Mouse (Mus musculus): ENCODE results near the gene Metap1. TPM values are rescaled to one million over a fixed set of nuclear protein-coding genes. Genes with fewer than 3 reads are reported as not detected.

The Metap1 gene
- total and polyA plus RNA-seq, 2 experiments from 2014 or later: 49.8 to 50.7 TPM

DNA sequence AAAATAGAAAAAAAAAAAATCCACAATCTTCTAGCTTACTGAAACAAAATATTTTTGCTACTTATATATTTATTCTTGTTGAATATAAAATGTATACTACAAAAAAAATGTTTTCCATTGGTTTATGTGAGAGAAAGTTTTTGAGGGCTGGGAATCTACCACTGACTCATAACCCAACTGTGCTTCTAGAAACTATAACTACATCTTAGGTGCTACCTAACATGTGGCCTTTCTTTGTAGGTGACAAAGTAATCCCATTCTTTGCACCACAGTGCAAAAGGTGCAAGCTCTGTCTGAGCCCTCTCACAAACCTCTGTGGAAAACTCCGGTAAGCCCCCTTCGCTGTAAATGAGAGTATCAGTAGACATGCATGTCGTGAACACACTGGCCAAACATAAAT is 68.9 kb downstream of the Metap1 start:
- ATAC-seq (ENCODE audit: low FRiP score) (no peak), DNase-seq (ENCODE audit: low spot score) (no peak)
- H3K4me3 ChIP-seq (ENCODE audit: low read depth, low read length): no peak overlapping the region
- no peak overlapping the region for H3K9ac ChIP-seq (replicated peaks; ENCODE audit: low read length, poor library complexity, severe bottlenecking)
- no peak overlapping the region for H3K4me2 ChIP-seq (ENCODE audit: low read depth, low read length, poor library complexity, severe bottlenecking)
- TF ChIP-seq CTCF (IDR thresholded peaks at IDR 0.05): no peak
- WGBS: 90% methylated on average over 3 of the region's 3 CpGs
- no peaks in the 10 kb centered on the region for H3K36me3 ChIP-seq (ENCODE audit: insufficient read depth, low read length)
- no peaks in the 10 kb centered on the region for H3K4me1 ChIP-seq (ENCODE audit: insufficient read depth, low read length)
- H3K27ac ChIP-seq (ENCODE audit: low read depth, low read length): no peak overlapping the region
- H3K9me3 ChIP-seq (ENCODE audit: low read length): no peaks in the 10 kb centered on the region
- H3K27me3 ChIP-seq (ENCODE audit: insufficient read depth, low read length): no peaks in the 10 kb centered on the region

DNA sequence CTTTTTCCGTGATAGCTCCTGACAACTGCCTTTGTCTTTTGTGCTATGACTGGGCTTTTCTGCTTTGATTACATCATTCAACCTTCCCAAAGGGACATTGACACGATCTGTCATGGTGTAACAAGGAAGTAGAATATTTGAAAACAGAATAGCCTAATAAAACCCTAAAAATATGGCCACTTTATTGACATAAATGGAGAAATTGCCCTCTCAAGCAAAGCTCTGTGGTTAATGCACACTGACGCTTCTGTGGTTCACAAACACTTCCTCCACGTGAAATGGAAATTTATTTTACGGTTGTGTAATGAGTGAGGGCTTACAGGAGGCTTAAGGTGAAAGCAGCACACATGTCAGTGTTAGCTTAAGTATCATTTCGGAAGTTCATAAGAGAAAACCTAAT is 69.9 kb downstream of the Metap1 start:
- ATAC-seq (ENCODE audit: low FRiP score): no peak
- Histone ChIP-seq H3K9ac (replicated peaks; ENCODE audit: low read length, poor library complexity, severe bottlenecking) (no peak overlapping the region), H3K9me3 (ENCODE audit: low read length) (no peaks in the 10 kb centered on the region), H3K4me1 (ENCODE audit: insufficient read depth, low read length) (no peaks in the 10 kb centered on the region), H3K4me2 (ENCODE audit: low read depth, low read length, poor library complexity, severe bottlenecking) (no peak overlapping the region), H3K4me3 (ENCODE audit: low read depth, low read length) (no peak overlapping the region), H3K27ac (ENCODE audit: low read depth, low read length) (no peak overlapping the region), H3K27me3 (ENCODE audit: insufficient read depth, low read length) (no peaks in the 10 kb centered on the region), H3K36me3 (ENCODE audit: insufficient read depth, low read length) (no peaks in the 10 kb centered on the region)
- TF ChIP-seq CTCF (IDR thresholded peaks at IDR 0.05): no peak
- DNase-seq (ENCODE audit: low spot score): no peak
- WGBS: 73% methylated on average over 6 of the region's 6 CpGs

DNA sequence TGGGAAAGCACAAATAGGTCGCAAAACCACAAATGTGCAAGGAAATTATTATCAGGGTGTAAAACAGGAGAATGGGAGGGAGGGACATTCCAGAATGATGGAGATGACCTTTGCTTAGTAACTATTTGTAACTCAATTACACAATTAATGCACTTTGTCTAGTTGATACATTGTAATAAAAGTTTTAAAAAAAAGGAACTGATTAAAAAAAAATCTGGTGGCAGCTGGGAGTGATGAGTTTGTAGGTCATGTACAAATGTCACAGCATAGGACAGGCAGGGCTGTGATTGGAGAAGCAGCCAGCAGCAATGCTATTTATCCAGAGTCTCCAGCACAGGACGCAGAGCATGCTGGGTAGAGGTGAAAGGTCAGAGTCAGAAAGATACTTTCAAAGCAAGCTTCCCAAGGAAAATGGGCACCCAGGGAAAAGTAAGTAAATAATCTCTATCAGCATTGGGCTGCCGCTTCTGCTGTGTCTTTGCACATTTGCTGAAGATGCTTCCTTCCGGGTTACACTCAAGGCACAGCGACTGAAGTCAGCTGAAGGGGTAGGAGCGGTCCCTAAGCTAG is 74.1 kb downstream of the Metap1 start, which contains the start of gene Adh4:
Gene Adh4 (plus strand): TSS at position 346 of the 570 bp plus-strand sequence.
- Histone ChIP-seq H3K27me3 (ENCODE audit: insufficient read depth, low read length) (no peaks in the 10 kb centered on the region), H3K9ac (replicated peaks; ENCODE audit: low read length, poor library complexity, severe bottlenecking) (no peak within 1 kb of the TSS), H3K4me2 (ENCODE audit: low read depth, low read length, poor library complexity, severe bottlenecking) (no peak within 1 kb of the TSS), H3K4me1 (ENCODE audit: insufficient read depth, low read length) (no peaks in the 10 kb centered on the region), H3K4me3 (ENCODE audit: low read depth, low read length) (no peak within 1 kb of the TSS), H3K27ac (ENCODE audit: low read depth, low read length) (no peak within 1 kb of the TSS), H3K36me3 (ENCODE audit: insufficient read depth, low read length) (no peaks in the 10 kb centered on the region), H3K9me3 (ENCODE audit: low read length) (no peaks in the 10 kb centered on the region)
- no peak for TF ChIP-seq CTCF (IDR thresholded peaks at IDR 0.05)
- ATAC-seq (ENCODE audit: low FRiP score) (no peak), DNase-seq (ENCODE audit: low spot score) (no peak)
- 79% methylated on average over 6 of the region's 6 CpGs for WGBS

DNA sequence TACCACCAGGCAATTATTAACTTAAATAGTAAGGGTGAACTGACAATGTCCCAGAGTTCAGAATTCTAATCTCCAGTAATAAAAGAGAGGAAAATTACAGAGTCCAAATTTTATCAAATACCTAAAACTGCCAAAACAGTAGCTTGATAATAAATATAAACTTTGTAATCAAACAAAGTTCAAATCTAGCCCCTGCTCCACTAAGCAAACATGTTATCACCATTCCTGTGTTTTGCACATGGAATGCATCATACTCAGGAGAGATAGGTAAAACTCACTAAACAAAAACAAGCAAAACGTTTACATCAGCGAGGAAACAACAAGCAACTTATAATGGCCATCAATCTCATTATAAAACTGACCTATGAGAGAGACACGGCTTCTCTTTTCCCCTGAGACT is 79.1 kb downstream of the Metap1 start:
- no peaks in the 10 kb centered on the region for H3K36me3 ChIP-seq (ENCODE audit: insufficient read depth, low read length)
- no peak for DNase-seq (ENCODE audit: low spot score)
- no peak for TF ChIP-seq CTCF (IDR thresholded peaks at IDR 0.05)
- no peak for ATAC-seq (ENCODE audit: low FRiP score)
- H3K9me3 ChIP-seq (ENCODE audit: low read length): no peaks in the 10 kb centered on the region
- no peak overlapping the region for H3K4me2 ChIP-seq (ENCODE audit: low read depth, low read length, poor library complexity, severe bottlenecking)
- H3K4me1 ChIP-seq (ENCODE audit: insufficient read depth, low read length): no peaks in the 10 kb centered on the region
- 72% methylated on average over 3 of the region's 3 CpGs for WGBS
- no peaks in the 10 kb centered on the region for H3K27me3 ChIP-seq (ENCODE audit: insufficient read depth, low read length)
- H3K27ac ChIP-seq (ENCODE audit: low read depth, low read length): no peak overlapping the region
- no peak overlapping the region for H3K4me3 ChIP-seq (ENCODE audit: low read depth, low read length)
- H3K9ac ChIP-seq (replicated peaks; ENCODE audit: low read length, poor library complexity, severe bottlenecking): no peak overlapping the region

DNA sequence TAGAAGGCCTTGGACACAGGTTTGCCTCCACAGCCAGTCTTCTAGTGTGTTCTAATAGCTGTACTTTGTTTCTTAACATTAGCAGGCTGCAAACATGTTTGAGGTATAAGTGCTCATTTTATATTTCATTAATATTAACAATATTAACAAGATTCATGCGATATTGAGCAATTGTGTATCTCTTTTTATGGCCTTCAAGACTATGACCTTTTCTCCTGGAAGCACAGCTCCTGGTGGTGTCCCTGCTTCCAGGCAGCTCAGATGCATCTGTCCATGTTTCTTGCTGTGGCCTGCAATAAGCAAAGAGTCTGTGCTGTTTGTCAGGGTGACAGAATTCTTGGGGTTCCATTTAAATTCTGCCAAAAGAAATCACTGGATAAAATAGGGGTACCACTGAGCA is 79.7 kb downstream of the Metap1 start:
- no peak for ATAC-seq (ENCODE audit: low FRiP score)
- WGBS: 97% methylated on average over 1 of the region's 1 CpGs

More for the DNA sequence above, 79.7 kb downstream of the Metap1 start:
- no peak overlapping the region for H3K27ac ChIP-seq (ENCODE audit: low read depth, low read length)
- no peaks in the 10 kb centered on the region for H3K27me3 ChIP-seq (ENCODE audit: insufficient read depth, low read length)
- H3K4me2 ChIP-seq (ENCODE audit: low read depth, low read length, poor library complexity, severe bottlenecking): no peak overlapping the region
- no peak overlapping the region for H3K4me3 ChIP-seq (ENCODE audit: low read depth, low read length)
- no peaks in the 10 kb centered on the region for H3K4me1 ChIP-seq (ENCODE audit: insufficient read depth, low read length)
- no peak for DNase-seq (ENCODE audit: low spot score)
- no peaks in the 10 kb centered on the region for H3K9me3 ChIP-seq (ENCODE audit: low read length)
- H3K36me3 ChIP-seq (ENCODE audit: insufficient read depth, low read length): no peaks in the 10 kb centered on the region
- H3K9ac ChIP-seq (replicated peaks; ENCODE audit: low read length, poor library complexity, severe bottlenecking): no peak overlapping the region
- no peak for TF ChIP-seq CTCF (IDR thresholded peaks at IDR 0.05)

MicroRNAs encoded within 50 kb of the gene (microRNA counts, 519-probe panel; counts per million panel counts)
- 528 counts per million, percentile 58 among the panel's probes with 10 or more counts for microRNA mmu-miR-1956

Small RNAs within 50 kb of the gene (microRNA-seq; reads per million reads assigned to microRNA genes)
- not detected for gene Mir1956 (ENCODE audit: borderline number of aligned reads)

Other genes starting within 250 kb of the Metap1 start
- gene Adh1, start 228.5 kb downstream of the Metap1 start, total RNA-seq (2014; rRNA removed): 0.80 and 4.2 TPM in 2 replicates
- gene Adh1, start 228.5 kb downstream of the Metap1 start, polyA plus RNA-seq (2015; fragmentation: Nextera tagmentation; extraction: Ambion mirVana): 3.2 and 4.0 TPM in 2 replicates
- gene Adh6a, start 176.2 kb downstream of the Metap1 start, total RNA-seq (2014; rRNA removed): not detected in 2 replicates
- not detected in 2 replicates for gene Adh6a, start 176.2 kb downstream of the Metap1 start, polyA plus RNA-seq (2015; fragmentation: Nextera tagmentation; extraction: Ambion mirVana)
- gene Adh6b, start 147.7 kb downstream of the Metap1 start, total RNA-seq (2014; rRNA removed): 0.38 and 0.71 TPM in 2 replicates
- gene Adh6b, start 147.7 kb downstream of the Metap1 start, polyA plus RNA-seq (2015; fragmentation: Nextera tagmentation; extraction: Ambion mirVana): 0.15 and 0.20 TPM in 2 replicates
- gene Adh4, start 74.0 kb downstream of the Metap1 start, total RNA-seq (2014; rRNA removed): not detected in 2 replicates
- not detected in 2 replicates for gene Adh4, start 74.0 kb downstream of the Metap1 start, polyA plus RNA-seq (2015; fragmentation: Nextera tagmentation; extraction: Ambion mirVana)
- 93.2 and 96.8 TPM in 2 replicates for gene Adh5, start 46.4 kb downstream of the Metap1 start, total RNA-seq (2014; rRNA removed)
- gene Adh5, start 46.4 kb downstream of the Metap1 start, polyA plus RNA-seq (2015; fragmentation: Nextera tagmentation; extraction: Ambion mirVana): 163 and 176 TPM in 2 replicates
- gene Eif4e, start 36.7 kb upstream of the Metap1 start, total RNA-seq (2014; rRNA removed): 91.4 and 104 TPM in 2 replicates
- 293 and 309 TPM in 2 replicates for gene Eif4e, start 36.7 kb upstream of the Metap1 start, polyA plus RNA-seq (2015; fragmentation: Nextera tagmentation; extraction: Ambion mirVana)